8 mouse cellular contexts compared by ENCODE assay signal in genomic region chr16:49698620-49699525, GRCm38 (mm10). TPM values are rescaled to one million over a fixed set of nuclear protein-coding genes. Genes with fewer than 3 reads are reported as not detected.
DNase-seq lines count a peak whose midpoint lies in the region; ATAC-seq lines count a peak whose summit lies in the region.

Ift57 (plus strand) TSS chr16:49699233.

- ATAC-seq in megakaryocyte progenitor cell, adult 5-6 weeks (replicated peaks; ENCODE audit: poor library complexity) = peak; percentile 97

- DNase-seq in adipocyte (ENCODE audit: low spot score) = peak; percentile 100
- DNase-seq in embryo, embryonic 10 days (ENCODE audit: low spot score) = peak; percentile 100
- DNase-seq in gastrocnemius, postnatal 10 days = peak; percentile 97
- peak; percentile 99 for DNase-seq in induced T-regulatory cell, adult 2 months (ENCODE audit: low read depth)
- peak; percentile 97 to 99 for DNase-seq in left cerebral cortex, adult 9 months (ENCODE audit: low spot score in 2 of 2)
- DNase-seq in right cerebral cortex, postnatal 14 days = peak; percentile 98
- peak; percentile 96 to 97 for DNase-seq in urinary bladder, postnatal 36 days (ENCODE audit: low spot score in 2 of 2)

RNA-seq across cellular contexts. Expression of gene Ift57, which starts in this region (rescaled TPM):
- 10 to 100 TPM in 1 of 2 experiments, 1 to 10 TPM in 1; 6.3 to 10.3 TPM for total RNA-seq in gastrocnemius, postnatal 10 days (2021)
- 42.0 and 48.9 TPM in 2 replicates for total RNA-seq in megakaryocyte progenitor cell, adult 5-6 weeks (2015)
- 60.5 and 74.2 TPM in 2 replicates for total RNA-seq in megakaryocyte progenitor cell, adult 5-6 weeks (2017)

Comparison
In these comparisons a context has a peak if more than half of its experiments do, and no peak if none do; other contexts are left out.
1. Peak in every context shown above with its lines: DNase-seq and ATAC-seq.